Mouse (Mus musculus) liver, embryonic 14.5 days (tissue): ENCODE results near the gene Kmt5b.

ENCODE experiments used
- CTCF ChIP-seq: IDR thresholded peaks from 2 replicates; pipeline ENCODE4 v1.5.1; 2016; ENCODE audit warnings: antibody characterized with exemption, low read depth, control low read depth
- EP300 ChIP-seq: IDR thresholded peaks from 2 replicates; pipeline ENCODE4 v1.6.1; 2016; ENCODE audit warnings: antibody characterized with exemption, low read depth

- TF ChIP-seq CTCF (peak; percentile 79), EP300 (no peak)
Observed at GRCm38 (mm10) chr19:3719362-3719891, 47.8 kb upstream of the Kmt5b start.
